Mouse (Mus musculus): Measurements from ENCODE around the gene Kdm5b.

The Kdm5b gene

DNA sequence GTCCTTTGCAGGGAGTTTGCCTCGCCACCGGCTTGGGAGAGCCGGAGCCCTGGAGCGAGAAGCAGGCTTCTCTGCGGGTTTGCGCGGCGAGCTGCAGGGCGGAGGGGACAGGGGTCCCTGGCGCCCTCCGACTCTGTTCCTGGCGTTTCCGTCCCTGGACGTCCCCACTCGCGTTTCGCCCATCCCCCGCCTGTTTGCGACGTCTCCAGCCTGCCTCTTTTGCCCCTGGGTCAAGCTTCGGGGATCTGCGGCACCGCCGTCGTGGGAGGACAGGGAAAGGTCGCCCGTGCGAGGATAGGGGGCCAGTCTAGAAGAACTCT lies 87.0 kb downstream of the Kdm5b start:
- DNase-seq (ENCODE audit: extremely low spot score), result no peak

DNA sequence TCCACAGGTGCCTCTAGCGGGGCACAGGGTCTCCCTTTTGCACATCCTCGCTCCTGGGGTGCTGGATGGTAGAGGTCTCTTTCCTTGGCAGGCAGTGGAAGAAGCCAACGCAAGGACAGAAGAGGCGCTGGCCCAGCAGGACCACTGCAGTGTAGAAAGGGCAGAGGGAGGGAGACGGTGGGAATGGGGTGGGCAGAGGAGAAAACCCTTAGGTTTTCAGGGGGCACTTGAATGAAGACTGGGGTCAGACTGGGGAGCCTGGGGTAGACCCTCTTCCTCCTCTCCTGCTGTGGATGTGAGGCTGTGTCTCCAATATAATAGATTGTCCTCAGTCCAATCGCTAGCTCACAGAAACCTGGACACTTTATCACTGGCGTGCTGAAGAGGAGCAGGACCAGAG lies 87.6 kb downstream of the Kdm5b start:
- no peak for DNase-seq (ENCODE audit: extremely low spot score)

DNA sequence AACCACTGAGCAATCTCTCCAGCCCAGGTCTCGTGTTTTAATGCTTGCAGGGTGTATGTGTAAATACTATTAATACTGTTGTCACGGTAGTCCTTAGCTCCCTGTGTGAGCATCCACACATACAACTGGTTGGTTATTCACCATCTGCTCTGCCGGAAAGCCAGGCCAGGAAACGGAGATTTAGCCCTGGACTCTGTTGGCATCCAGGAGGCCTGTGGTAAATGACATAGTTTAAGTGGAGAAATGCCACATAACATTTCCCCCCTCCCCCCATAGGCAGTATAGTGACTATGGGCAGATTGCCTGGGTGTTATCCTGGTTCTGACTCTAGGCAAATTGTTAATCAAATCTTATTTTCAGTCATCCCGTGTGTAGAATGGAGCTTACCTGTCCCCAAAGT lies 90.8 kb downstream of the Kdm5b start:
- DNase-seq (ENCODE audit: extremely low spot score), result no peak

DNA sequence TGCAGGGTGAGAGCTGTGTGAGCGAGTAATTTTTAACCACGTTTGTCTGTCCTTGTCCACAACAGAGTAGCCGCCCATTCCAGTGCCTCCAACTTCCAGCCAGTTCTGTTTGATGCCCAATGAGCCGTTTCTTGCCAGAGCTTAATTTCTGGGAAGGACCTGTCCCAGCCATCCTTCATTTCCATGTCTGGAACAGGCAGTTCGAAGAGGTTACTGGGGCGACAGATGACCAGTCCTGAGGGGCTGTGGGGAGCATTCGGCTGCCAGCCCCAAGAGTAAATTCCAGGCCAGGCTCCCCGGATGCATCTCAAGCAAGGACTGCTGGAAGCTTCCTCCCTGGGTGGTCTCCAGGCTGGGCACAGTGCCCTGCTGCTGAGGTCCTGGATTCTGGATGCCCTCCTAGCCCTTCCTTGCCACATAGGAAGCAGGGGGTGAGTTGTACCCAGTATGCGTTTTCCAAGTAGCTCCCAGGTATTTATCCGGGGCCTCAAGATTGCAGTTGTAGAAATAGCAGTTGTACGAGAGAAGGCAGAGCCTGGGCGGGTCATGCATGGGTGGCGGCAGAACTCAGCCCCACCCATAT lies 91.4 kb downstream of the Kdm5b start:
- no peak for DNase-seq (ENCODE audit: extremely low spot score)

DNA sequence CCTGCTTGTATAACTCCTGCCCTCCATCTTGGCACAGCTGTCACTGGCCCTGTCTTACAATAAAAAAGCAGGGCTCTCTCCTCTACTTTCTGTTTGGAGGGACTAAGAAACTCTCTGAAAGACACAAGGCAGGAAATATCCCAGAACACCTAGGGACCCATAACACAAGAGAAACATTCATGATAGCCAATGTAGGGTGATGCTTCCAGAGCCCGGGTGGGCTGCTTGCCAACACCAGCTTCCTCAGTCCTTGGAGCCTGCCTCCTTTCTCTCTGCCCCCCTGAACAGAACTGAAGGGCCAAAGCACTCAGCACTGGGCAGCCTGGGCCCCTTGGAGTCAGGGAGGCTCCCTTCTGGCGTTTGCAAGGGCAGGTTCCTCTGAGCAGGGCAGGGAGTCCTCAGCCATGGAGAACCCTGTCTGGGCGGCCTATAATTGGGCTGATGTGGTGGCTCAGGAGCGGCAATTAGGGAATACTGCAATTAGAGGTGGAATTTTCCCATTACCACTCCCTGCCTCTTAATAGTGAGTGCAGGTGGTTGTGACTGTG lies 92.0 kb downstream of the Kdm5b start:
- no peak for DNase-seq (ENCODE audit: extremely low spot score)

DNA sequence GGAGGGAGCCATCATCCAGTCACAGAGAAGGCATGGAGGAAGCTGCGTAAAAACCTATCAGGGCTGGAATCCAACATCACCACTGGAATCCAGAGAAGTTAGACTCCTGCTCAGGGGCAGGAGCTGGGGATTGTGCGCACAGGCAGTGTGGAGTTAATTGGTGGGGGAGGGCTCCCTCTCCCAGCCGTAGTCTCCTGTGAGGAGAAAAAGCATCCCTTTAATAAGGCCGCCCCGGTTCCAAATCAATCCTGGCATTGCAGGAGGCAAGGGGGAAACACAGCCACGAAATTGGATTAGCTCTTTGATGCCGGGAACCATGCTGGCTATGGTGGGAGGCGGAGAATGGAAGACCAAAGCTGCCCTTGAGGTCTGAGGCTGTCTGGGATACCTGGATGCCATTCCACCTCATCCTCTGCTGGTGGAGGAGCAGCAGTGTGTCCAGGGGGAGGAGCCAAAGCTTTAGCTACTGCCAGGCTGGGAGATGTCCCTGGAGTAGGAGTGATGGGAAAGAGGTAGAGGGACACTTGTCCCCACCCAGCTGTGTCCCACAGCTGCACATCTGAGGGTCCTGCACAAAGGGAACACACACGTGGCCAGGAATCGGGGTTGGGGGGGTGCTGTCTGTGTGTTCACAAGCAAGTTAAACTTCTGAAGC lies 93.8 kb downstream of the Kdm5b start:
- DNase-seq (ENCODE audit: extremely low spot score), result no peak

DNA sequence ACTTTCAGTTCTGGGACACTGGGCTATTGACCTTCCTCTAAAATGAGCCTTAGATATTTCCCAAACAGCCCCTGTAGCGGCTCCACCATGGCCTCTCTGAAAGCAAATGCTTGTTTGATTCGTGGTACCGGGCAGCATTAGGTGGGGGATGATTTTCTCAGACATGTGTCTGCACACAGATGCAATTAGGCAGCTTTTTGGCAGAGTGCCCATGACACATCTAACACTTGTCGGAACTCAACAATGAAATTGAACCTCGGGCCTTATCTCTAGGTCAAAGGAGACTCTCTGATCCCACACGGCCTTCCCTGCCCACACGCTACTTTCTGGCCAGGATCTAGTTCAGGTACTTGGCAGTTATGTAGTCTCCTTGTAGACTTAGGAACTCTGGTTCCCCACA lies 98.9 kb downstream of the Kdm5b start:
- no peak for DNase-seq (ENCODE audit: extremely low spot score)

DNA sequence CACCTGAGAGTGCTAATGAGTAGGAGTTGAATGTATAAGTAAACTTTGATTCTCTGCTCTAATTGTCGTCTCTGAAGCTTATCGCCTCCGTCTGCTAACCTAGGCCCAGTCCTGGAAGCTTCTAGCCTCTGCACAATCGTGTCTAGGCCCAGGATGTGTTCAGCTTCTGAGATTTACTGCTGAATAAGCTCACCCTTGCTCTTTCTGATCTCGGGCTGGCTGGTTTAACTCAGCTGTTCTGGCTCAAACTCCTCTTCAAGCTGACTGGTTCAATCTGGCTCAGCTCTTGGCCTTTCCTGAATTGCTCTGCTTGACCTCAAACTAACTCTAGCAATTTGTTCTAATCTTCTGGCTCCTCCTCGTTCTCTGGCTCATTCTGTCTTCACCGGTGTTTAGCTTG lies 100.2 kb downstream of the Kdm5b start:
- no peak for DNase-seq (ENCODE audit: extremely low spot score)

DNA sequence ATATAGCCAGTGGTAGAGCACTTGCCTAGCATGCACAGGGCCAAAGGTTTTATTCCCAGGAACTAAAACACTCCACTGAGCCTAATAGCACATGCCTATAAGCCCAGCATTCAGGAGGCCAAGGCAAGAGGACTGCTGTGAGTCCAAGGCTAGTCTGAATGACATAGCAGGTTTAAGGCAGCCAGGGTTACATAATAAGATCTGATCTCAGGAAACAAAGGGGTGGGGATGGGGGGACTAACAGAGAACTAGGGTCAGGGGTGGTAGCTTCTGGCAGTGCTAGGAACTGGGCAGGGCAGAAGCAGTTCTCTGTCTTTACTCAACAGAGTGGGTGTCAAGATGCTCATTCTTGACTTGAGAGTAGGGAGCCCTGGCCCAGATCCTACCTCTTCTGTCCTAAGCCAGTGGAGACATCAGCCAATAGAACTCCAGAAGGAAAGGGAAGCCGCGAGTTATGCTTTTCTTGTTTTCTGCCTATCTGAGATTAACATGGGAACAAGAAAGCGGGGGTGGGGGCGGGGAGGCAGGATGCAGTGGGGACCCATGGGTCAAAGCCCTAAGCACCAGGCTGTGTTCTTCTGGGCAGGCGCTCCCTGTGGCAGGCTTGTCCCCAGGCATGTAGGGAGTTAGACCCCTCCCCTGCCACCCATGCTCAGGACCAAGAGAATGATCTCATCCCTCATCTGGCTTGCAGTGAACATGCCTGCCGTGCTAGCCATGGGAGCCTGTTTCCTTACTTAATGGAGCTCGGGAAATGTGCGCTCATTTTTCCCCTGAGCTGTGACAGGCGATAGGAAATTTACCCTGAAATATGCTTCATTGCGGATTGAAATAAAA lies 111.5 kb downstream of the Kdm5b start:
- DNase-seq (ENCODE audit: extremely low spot score), result no peak

DNA sequence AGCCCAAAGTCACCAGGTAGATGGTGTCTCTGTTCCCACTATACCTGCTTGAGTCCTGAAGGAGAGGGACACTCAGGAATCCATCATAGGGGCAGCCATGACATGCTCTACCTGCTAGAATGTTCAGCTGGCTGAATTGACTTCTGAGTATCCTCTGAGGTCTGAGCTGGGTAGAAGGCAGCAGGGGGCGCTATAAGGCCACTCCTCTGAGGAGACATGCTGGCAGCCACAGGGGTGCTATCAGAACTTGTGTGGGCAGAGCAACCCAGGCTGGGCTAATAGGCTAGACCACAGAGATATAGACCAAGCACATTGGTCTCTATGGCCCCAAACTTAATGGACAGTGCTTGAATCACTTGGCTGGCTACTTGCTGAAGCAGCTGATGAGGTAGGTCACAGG lies 114.3 kb downstream of the Kdm5b start:
- DNase-seq (ENCODE audit: extremely low spot score), result peak; percentile 15

DNA sequence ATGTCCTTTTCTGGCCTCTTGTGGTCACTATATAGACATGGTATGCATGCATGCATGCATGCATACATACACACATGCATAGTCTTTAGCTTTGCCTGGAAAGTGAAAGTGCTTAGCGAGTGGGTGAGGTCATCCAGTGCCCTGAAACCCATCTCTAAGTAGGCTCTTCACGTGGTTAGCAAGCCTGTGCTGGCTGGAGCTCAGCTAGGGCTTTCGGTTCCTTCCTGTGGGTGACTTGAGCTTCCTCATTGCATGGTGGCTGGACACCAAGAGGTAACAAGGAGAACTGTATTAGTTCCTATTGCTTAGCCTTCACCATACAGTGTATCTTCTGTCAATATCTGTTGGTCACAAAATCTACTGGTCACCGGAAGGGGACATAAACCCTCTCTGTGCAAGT lies 119.5 kb downstream of the Kdm5b start:
- DNase-seq (ENCODE audit: extremely low spot score), result no peak

DNA sequence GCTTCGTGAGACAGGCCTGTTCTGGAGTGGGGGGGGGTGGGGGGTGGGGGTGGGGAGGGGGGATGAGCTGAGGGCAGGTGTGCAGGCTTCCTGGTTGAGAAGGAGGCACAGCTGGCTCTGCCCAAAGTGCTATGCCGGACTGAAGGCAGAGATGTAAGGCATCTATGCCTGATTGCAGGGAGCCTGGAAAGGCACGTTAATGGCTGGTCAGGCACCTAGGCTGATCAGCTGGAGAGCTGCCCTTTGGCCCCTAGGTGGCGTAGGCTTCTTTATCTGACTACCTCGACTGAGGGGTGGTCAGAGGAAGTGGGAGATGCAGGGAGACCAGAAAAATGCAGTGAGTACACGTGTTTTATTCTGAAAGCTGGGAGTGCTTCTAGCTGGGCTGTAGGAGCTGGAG lies 120.6 kb downstream of the Kdm5b start:
- peak; percentile 25 for DNase-seq (ENCODE audit: extremely low spot score)

DNA sequence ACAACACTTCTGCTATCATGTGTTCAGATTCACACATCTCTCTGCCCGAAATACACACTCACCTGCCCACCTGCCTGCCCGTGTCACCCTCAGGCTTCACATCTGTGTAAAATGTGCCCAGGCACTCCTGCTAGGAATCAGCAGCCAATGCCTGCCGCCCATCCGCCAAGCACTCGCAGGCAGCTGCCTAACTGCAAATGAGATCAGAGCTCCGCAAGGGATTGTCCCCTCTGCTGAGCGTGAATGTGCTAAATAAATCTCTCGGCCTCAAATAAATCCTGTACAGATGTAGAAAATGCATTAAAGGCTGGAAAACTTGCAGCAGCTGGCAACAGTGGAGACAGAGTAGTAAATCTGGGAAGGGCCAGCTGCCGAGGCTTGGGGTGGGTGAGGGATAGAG lies 122.5 kb downstream of the Kdm5b start:
- DNase-seq (ENCODE audit: extremely low spot score), result no peak
